Mouse (Mus musculus): ENCODE results near the gene Myo10.

Gene Myo10

GRCm38 (mm10) chr15:25844013-25844570 lies 221.8 kb downstream of the Myo10 start:
- DNase-seq (ENCODE audit: low spot score) = no peak

GRCm38 (mm10) chr15:25844771-25845170 lies 222.4 kb downstream of the Myo10 start:
- no peak for DNase-seq (ENCODE audit: low spot score)

- DNase-seq (ENCODE audit: low spot score) = no peak
Observed at GRCm38 (mm10) chr15:25847576-25848168, 225.3 kb downstream of the Myo10 start.

DNA sequence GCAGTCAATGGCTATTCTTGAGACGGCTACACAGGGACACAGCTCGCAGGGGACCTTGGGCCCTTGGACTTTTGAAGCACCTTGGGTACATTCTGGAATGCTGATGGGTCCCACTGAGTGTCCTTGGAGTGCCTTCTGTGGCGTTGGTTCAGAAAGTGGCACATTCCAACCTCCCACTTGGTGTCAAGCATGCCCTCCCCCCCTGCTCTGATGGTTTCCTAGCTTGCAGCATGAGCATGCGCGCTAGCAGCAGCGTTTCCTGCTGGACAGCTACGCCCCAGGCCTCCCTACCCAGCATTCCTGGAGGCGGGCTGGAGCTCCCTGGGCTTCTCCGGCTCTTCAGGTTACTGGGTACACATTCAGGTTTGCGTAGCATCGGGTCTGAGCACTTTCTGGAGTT lies 228.2 kb downstream of the Myo10 start:
- DNase-seq (ENCODE audit: low spot score) = no peak

- DNase-seq (ENCODE audit: low spot score) = no peak
Observed at GRCm38 (mm10) chr15:25854270-25854904, 232.1 kb downstream of the Myo10 start.

DNA sequence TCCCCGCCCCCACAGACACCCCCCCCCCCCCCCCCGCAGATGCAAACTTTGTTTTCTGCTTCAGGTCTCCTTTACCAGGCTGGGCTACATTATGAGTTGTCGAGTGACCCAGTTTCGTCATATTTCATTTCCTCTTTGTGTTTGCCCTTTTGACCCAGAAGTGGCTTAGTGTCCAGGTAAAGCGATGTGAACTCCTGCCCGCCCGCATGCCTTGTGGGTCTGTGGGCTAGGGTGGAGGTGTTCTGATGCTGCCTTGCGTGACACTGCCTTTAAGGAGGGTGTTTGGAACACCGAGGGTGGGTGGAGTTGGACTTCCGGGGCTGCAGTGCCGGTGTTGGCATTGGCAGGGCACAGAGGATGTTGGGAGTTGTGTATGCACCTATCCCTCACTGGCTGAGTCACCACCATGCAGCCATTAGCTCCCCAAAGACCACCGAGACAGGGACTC lies 236.3 kb downstream of the Myo10 start:
- DNase-seq (ENCODE audit: low spot score) = no peak

- no peak for DNase-seq (ENCODE audit: low spot score)
Observed at GRCm38 (mm10) chr15:25859469-25859868, 237.1 kb downstream of the Myo10 start.

GRCm38 (mm10) chr15:25861900-25862299 lies 239.6 kb downstream of the Myo10 start:
- no peak for DNase-seq (ENCODE audit: low spot score)

Measured in embryo, embryonic 10 days (tissue).